Mouse (Mus musculus) hindbrain, embryonic 10.5 days (tissue): Measurements from ENCODE around the gene Rpl14. TPM values are rescaled to one million over a fixed set of nuclear protein-coding genes. Genes with fewer than 3 reads are reported as not detected.

Experiments
- polyA plus RNA-seq: library from polyadenylated mRNA; unstranded; fragments of >200 nt; fragmentation: Nextera tagmentation; extraction: Ambion mirVana; gene quantifications from 2 replicates; pipeline ENCODE4 v1.2.1, GENCODE M21; 2016

The Rpl14 gene
- polyA plus RNA-seq, 1 experiment from 2014 or later: 673 TPM

Other genes with a start within 250 kb of the Rpl14 start
- gene Eif1b, start 79.2 kb upstream of the Rpl14 start, polyA plus RNA-seq: 229 and 249 TPM in 2 replicates
- 0.25 and 0.41 TPM in 2 replicates for gene Entpd3, start 31.6 kb upstream of the Rpl14 start, polyA plus RNA-seq